Mouse (Mus musculus) heart, adult 18-20 months (tissue): ENCODE measurements around the gene Map3k5. TPM values are rescaled to one million over a fixed set of nuclear protein-coding genes. Genes with fewer than 3 reads are reported as not detected.

ENCODE experiments used
- DNase-seq, 2 experiments: peaks; one replicate each; pipeline ENCODE4 v3.0.0; 2021 to 2022; ENCODE audit warnings: mixed read lengths in 1 of 2
- total RNA-seq, 2 experiments: library from RNA; stranded (reverse); gene quantifications; 2 replicates each; pipeline ENCODE4 v1.2.3; 2021

Map3k5 gene
- total RNA-seq, 2 experiments from 2014 or later = 34.1 to 40.7 TPM

DNA sequence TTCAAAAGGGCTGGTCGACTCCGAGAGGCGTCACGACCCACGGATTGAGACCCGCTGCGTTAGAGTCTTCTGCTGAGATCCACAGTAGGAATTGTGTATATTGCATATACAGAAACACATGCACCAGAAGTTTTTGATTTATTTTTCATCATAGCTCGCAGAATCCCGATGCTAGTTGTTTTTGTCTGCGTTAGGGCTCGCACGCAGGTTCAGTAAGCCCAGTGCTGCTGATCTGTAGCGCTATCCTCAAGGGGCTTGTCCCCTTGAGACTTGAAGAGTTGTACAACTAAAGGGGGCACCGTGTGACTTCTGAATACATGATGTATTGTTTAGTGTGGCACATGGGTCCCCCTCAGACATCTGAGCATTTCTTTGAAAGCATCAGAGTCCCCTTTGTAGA is 172.8 kb downstream of the Map3k5 start:
- DNase-seq = no peak

GRCm38 (mm10) chr10:20111508-20111907 is 177.2 kb downstream of the Map3k5 start:
- DNase-seq = no peak

DNA sequence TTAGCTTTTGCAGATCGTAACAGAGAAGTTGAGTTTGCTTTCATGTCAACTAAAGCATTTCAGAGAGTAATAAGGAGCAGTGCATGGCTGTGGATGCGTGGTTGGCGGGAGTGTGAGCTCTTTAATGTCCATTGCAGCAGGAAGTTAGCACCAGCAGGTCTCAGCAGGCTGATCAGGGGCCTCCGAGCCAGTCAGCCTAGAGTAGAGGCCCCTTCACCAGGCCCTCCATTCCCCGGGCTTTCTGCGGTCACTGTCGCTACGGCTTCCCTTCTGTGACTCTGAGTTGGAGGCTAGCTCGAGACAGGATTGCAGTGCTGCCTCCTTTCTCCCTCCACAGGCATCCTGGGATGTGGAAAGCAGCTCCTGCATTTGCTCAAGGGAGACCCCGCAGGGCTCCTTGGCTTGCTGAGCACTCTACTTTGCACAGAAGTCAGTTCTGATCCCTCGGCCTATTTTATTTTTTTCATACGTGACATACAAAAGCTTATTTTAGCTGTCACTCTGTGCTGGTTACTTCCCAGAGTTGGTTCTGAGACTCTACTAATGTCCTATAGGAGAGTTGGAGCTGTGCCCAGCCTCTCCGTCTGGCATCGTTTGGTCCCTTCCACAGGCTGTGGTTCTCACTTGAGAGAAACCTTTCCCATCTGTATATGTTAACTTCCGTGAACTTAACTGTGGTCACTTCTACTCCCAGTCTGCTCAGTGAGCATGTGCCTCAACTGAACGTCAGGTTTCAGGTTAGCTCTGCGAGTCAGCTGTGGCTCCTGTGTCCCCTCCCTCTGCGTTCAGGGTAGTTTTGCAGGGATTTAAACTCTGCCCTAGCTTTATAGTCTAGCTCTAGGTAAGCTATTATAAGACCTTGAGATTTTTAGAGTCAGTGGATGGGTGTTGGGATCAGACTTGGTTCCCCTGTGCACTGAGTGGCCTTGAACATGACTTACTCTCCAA is 178.0 kb downstream of the Map3k5 start:
- DNase-seq = no peak

DNA sequence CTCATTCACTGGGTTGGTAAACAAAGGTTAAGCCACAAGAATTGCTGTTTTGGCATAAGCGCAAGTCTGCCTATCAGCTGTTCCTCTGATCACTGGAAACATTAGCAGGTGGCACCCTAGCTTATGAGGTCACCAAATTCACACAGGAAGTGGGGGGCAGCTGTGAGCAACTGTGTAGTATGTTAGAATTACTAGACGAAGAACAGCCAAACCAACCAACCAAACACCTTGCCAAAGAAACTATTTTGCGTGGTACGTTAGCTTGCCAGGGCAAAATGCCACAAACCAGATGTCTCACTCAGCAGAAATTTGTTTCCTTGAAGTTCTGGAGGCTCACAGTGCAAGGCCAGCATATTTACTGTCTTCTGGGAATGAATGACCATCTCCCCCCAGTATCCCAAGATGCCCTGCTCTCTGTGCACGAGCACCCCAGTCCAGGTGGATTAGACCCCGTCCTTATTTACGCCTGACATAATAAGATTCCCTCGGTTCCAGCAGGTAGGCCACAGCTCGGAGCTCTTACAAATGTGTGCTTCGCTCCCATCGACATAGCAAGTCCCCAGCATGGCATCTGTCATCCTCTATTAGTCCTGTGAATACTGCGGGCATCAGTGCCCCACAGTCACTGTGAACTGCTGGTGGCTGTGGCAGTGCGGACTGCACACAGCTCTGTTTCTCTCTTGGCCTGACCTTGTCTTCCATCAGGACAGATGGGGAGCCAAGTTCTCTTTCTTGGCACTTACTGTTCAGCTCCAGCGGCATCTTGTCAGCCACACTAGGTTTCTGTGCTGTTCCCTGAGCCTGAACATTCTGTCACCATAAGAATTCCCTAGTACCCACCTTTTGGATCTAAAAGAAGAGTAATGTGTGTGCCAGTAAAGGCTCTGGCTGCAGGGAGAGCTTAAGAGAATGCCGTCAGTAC is 185.5 kb downstream of the Map3k5 start:
- DNase-seq = no peak

DNA sequence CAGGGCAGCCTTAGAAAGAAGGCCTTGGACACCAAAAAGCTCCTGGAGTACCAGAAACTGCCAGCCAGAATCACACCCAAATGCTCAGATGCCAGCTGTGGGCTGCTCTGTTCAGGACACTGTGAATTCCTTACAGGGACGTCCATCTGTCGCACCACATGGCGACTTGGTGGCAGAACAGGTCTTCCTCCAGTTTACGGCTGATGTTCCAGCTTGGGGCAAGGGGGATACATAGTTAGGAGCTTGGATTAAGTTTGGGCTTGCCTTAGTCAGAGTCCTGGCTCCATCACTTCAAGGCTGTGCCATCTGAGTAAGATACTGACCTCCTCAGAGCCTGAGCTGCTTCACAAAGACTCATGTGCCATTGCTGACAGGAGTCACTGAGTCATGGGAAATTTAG is 187.7 kb downstream of the Map3k5 start:
- DNase-seq = no peak

GRCm38 (mm10) chr10:20123401-20123800 is 189.1 kb downstream of the Map3k5 start:
- DNase-seq = peak; percentile 49 to 74

- no peak for DNase-seq
Observed at GRCm38 (mm10) chr10:20124576-20124975, 190.3 kb downstream of the Map3k5 start.

DNA sequence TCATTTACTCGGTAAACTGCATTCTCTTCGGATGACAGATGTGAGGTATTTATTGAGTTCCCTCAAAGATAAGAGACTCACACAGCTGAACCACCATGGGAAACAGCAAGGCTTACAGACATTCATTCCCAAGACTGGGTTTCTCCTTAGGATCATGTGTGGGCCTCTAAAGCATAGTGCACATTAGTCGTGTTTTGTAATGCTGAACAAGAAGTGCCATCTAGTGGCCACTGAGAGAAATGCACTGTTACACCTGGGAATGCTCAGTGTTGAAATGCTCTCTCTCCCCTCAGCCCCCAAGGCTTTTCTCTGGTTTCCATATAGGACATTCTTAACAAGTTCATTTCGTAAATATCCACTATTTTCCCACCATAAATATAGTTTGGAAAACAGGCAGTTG is 191.0 kb downstream of the Map3k5 start:
- DNase-seq = peak; percentile 59 to 82

GRCm38 (mm10) chr10:20132933-20133652 is 198.8 kb downstream of the Map3k5 start:
- DNase-seq = no peak

- peak; percentile 43 to 52 for DNase-seq
Observed at GRCm38 (mm10) chr10:20135350-20136058, 201.2 kb downstream of the Map3k5 start.

- no peak for DNase-seq
Observed at GRCm38 (mm10) chr10:20136505-20136904, 202.2 kb downstream of the Map3k5 start.

DNA sequence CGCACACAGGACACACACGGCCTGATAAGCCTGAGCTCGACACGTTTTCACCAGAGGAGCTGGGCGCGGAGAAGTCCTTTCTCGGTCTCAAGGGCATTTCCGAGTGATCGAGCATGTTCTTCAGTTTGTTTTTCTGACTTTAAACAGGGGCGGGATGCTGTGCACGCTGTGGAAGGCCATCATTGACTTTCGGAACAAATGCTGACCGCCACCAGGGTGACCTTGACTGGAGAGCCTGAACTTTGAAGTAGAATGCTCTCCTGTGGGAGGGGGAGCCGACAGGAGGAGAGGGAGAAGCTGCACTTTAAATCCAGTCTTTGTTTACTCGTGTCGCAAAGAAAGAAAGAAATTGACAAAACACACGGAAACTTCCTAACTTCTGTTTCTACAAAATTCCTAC is 207.1 kb downstream of the Map3k5 start:
- no peak for DNase-seq

GRCm38 (mm10) chr10:20148130-20148772 is 214.0 kb downstream of the Map3k5 start, which contains the start of gene Map7:
TSS of gene Map7 (plus strand) at chr10:20148471.
- peak in 1 of 2 experiments; percentile 26 for DNase-seq

DNA sequence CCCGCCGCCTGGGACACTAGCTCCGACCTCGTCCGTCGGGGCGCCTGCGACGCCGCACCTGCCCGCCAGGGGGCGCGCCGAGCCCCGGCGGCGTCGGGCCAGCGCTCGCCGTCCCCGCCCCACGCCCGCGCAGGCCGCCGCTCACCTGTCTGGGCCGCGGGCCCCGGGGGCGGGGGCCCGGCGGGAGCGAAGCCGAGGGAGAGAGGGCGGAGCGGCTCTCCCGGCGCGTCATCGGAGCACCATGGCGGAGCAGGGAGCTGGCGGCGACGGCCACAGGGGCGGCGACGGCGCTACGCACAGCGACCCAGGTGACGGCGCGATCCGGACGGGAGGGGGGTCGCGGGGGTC is 214.5 kb downstream of the Map3k5 start:
- DNase-seq = peak; percentile 43 to 44

DNA sequence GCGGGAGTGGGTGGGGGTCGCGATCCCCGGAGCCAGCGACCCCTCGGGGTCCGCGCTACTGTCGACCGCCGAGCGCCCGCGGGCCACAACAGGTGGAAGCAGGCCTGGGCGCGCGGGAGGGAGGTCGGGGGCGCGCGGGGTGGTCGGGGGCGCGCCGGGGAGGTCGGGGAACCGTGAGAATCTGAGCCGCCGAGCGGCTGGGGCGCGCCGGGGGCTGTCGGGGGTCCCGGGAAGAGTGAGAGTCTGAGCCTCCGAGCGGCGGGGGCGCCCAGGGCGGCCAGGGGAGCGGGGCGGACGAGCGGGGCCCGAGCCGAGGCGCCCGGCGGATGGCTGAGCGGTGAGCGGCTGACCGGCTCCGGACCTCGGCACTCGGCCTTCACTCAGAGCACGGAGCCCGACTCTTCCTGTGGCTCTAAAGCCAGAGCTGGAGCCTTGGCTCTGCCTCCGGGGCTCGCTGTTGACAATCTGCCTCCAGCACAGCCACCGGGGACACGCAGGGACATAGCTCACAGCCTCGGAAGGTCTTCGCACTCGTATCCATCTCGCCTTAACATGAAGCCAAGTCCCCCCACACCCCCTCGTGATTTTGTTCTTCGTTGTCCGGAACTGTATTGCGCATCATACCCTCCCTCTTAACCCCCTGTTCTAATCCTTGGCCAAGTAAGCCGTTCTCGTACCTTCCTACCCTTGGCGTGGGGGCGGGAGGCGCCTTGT is 215.0 kb downstream of the Map3k5 start:
- peak; percentile 57 to 73 for DNase-seq

- DNase-seq = peak in 1 of 2 experiments; percentile 37
Observed at GRCm38 (mm10) chr10:20149835-20150355, 215.6 kb downstream of the Map3k5 start.

DNA sequence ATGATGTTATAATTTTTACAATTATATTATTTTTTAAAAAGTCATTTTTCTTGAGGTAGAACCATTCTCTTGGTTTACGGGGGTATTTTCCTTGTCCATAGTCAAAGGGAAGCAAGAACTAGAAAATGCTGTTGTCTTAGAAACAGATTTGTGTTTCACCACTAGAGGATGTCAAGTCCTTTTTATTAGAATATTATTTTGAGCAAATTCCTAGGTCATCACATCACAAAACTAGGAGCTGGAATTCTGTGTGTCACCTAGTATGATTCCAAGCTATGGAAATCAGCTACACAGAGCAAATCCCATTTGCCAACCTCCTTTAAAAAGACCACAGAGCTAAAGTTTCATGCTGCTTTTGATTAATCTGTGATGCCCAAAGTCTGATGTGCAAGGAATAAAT is 217.9 kb downstream of the Map3k5 start:
- no peak for DNase-seq

DNA sequence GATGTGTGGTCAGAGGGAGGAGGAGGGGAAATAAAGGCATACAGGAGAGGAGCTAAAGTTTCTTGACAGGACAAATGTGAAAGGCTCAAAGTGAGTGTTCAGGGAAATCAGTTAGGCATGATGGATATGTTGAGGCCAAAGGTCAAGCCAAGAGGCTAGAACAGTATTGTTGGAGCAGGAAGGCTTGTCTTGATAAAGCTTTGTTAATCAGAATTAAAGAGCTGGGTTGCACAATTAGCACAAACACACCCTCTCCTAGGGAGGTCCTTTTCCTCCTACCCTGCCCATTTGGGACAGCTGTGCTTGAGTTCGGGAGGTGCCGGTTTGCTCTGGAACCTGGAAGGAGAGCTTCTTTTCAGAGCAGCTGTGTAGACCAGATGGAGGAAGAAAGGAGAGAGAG is 219.2 kb downstream of the Map3k5 start:
- DNase-seq = no peak

GRCm38 (mm10) chr10:20155401-20155800 is 221.1 kb downstream of the Map3k5 start:
- DNase-seq = no peak
